Mouse (Mus musculus) MN1 (cell line): ENCODE results near the gene Gpr25.

Experiments used
- DNase-seq: peaks from one replicate; pipeline ENCODE4 v3.0.0-alpha.2; 2016; ENCODE audit warnings: low spot score

Gene Gpr25

DNA sequence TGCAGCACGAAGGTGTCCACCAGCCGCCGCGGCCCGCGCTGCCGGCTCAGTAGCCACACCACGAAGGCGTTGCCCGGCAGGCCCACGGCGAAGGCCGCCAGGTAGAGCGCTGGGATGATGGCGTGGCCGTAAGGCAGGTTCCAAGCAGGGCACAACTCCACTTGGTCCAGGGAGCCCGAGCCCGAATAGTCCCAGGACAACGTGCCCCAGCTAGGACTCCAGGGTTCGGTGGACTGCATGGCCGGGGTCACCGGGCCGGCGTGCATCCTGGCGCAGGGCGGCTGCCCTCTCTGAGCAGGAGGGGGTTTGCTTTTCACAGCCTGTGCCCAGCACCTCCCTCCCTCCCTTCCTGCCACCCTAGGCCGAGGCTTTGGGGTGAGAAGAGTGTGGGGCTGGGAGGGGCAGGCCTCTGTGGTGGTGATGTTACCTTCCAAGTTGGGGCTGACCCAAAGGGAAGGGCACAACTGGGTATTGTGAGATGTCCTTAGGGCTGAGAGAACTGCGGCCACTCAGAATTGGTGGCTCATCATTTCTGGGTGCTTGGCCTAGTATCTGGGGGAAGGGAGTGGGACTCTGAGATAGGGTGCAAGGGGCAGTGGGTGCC lies at the start of gene Gpr25:
TSS of gene Gpr25 (minus strand) at position 239 of the 604 bp plus-strand sequence.
- DNase-seq: no peak

DNA sequence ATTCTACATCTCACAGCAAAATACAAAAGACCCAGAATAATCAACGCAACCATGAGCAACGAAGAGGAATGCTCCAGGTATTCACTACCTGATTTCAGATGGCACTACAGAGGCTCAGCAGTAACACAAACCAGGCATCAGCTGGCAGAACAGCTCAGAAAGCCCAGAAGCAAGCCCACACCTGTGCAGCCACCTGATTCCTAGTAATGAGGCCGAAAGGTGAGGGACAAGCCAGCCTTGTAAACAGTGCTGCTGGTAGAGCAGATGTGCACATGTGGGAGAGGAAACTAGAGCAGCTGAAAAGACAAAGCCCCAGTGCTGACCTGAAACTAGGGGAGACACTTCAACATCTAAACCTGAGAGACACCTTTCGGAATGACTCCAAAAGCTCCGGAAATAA lies 48.5 kb upstream of the Gpr25 start:
- DNase-seq: no peak

DNA sequence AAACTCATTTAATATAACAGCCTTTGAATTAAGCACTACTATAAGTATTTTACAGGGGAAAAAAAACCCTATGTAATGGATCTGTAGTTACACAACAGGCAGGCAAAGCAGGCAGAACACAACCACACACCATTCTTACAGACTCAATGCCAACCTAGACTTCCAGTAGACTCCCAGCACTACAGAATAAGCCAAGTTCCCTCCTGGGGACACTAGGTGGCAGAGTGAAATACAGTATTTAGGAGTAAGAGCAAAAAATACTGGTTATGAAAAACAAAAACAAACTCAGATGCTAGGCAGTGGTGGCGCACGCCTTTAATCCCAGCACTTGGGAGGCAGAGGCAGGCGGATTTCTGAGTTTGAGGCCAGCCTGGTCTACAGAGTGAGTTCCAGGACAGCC lies 45.8 kb upstream of the Gpr25 start:
- DNase-seq: peak; percentile 41

DNA sequence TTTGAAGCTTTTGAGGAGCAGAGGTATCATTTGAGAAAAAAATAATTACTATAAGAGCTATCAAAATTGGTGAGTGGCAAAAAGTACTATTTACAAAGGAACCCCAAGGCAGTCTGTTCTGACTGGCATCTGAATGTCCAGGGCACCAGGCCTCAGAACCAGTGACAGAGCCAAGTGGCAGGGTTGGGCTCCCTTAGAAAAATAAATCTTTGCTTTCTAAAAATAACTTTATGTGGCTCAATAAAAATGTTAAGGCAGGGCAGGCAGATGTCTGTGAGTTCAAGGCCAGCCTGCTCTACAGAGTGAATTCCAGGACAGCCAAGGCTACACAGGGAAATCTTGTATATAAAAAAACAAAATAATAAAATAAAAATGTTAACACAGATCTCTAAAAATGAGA lies 33.3 kb upstream of the Gpr25 start:
- no peak for DNase-seq

DNA sequence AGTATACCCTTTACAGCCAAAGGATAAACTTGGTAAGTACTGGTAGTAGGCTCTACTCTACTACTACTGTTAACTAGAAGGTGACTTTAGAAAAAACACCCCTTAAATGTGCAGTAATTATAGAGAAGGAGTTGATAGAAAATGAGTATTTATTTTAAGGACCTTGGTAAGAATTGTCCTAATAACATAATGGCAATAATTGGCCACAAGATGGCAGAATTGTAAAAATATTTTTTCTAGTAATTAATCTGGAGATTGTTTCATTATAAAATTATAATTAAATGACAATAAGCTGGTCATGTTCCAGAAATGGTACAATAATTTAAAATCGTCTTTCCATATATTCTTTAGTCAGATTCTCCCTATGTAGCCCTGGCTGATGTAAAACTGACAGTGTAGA lies 29.1 kb upstream of the Gpr25 start:
- peak; percentile 10 for DNase-seq

DNA sequence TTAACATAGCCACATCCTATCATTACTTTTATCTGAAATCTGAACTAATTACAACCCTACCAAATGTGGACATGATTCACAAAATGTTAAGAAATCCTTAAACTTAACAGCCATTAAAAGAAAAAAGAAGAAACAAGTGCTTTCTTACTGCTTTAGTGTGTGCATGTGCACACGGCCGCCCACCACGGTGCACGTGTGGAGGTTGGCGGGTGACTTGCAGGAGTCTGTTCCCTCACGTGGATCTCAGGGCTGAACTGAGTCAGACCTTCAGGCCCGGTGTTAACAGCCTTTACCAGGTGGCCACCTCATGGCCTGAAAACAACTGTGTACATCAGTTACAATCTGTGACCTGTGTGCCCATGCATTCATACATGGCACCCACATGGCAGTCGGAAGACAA lies 16.7 kb upstream of the Gpr25 start:
- DNase-seq: no peak

DNA sequence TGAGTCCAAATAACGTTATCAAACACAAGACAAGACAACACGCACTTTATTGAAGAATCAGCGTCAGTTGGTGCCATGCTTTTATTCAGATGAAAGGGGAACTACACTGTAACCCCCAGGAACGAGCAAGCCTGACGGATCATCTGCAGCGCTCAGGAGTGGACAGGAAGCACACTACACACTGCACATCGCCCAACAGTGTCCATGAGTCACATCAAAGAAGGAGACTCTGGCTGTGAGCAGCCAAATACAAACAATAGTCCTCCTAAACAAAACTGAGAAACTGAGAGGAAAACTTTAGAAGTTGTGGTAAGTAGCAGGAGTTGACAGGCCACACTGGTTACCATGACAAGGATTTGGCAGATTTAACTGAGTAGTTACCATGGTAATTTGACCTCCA lies 7.6 kb upstream of the Gpr25 start:
- DNase-seq: no peak

DNA sequence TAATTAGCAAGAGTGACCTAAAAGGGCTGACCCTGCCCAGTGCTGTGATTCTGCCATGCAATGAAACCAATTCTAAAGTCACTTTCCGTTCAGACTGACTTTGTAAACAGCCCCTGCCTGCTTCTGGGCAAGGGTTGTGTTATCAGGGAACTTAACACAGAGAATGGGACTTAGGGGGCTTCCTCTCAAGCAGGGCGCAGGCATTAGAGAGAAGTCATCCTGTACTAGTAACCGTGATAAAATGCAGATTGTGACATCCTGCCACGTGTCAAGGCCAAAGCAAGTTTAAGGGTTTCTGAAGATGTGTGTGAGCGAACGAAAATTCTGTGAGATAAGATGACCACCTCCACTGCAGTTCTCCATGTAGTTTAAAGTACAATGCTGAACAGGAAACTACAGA lies 5.5 kb upstream of the Gpr25 start:
- no peak for DNase-seq

DNA sequence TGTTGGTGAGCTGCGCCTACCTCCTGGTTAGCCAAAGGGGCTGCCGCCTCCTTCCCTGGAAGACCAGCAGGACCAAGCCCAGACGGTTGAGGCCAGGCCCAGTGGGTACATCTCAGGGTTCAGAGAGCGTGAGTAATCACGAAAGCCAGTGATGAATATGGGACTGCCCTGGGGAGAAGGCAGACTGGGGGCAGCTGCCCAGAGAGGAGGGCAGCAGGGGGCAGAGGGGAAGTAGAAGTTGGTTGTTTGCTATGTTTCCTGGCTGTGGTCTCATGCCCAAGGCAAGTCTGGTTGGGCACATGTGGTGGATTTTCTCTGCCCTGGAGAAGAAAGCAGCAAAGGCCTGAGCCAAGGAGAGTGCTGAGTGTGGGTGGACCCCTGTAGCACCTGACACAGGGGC lies 2.7 kb upstream of the Gpr25 start:
- DNase-seq: no peak

DNA sequence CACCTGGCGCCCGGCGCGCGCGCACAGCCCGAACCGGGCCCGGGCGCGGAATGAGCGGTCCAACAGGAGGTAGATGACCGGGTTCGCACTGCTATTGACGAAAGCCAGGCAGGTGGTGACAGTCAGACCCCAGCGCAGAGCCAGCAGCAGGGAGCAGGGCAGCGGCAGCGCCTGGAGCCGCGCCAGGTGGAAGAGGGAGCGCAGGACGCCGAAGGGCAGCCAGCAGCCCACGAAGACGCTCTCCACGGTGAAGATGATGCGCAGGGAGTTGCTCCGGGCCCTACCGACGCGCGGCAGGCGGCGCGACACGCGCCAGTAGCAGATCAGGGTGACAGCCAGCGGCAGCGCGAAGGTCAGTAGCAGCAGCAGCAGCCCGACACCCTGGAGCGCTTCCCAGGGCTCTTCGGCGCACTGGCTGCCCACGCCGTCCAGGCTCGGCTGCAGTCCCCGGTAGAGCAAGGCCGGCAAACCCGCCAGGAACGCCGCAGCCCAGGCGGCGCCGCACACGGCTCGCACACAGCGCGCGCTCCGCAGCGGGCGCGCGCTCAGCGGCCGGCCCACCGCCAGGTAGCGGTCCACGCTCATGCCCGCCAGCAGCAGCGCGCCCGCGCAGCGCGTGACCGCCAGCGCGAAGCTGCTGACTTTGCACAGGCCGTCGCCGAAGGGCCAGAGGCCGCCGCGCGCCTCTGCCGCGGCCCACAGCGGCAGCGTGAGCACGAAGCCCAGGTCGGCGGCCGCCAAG lies 609 bp downstream of the Gpr25 start:
- no peak for DNase-seq

DNA sequence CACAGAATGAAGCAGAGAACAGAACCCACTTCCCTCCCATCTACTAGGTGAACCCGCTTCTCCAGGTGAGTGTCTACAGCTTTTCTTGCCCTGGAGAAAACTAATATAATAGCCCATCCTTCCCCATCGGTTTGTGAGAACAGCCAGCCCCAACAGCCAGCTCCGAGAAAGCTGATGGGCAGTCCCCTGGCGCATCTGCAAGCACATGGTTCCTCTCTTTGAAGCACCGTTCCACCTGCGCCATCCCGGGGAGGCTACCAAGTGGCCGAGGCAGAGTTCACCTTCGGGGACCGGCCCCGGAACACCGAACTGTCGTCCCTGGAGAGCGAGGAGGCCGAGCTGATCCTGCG lies 1.2 kb downstream of the Gpr25 start:
- DNase-seq: no peak

DNA sequence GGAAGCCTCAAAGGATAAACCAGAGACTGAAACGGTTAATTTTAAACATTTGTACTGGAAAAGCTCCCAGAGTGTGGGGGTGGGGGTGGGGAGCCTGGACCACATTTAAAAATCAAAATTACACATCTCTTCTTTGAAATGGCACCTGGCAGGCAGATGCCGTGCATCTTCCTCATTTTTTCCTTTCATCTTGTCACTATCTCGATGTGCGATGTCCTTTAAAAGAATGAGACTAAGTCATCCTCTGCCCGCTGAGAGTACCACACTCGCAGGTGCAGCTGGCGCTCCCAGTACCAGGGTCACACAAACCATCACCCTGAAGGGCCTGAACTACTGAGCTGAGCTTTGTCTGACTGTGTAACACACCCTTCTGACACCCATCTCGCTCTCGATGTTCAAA lies 2.2 kb downstream of the Gpr25 start:
- no peak for DNase-seq

DNA sequence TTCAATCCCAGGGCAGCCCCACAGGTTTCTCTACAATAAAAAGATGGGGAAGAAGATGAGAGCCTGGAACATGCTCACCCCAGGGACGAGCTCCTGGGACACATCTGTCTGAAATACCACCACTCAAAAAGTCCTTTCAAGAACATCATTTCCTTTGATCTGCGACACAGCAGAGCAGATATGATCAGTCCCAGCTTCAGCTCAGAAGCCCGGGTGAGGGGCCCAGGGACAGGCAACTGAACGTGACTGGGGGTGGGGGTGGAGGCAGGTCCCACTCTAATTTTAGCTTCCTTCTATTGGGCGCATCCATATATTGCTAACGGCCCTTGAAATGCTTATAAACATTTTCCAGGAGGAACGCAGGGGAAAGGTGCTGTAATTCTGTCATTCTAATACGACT lies 5.0 kb downstream of the Gpr25 start:
- no peak for DNase-seq

DNA sequence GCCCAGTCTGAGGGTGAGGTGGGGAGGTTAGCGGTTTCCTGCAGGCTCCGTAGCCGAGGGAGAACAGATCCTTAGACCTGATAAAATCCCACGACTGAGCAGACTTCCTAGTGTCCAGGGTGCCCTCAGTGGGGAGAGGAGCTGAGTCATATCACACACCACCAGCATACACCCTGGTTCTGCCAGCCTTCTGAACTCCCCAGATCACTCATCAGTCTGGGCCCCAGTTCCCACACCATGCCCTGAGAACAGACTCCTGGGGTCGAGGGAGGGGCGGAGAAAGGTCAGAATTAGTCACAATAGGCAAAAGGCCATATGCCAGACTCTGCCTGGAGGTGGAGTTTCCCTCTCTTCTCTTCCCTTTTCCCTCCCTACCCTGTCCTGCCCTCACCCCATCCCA lies 5.5 kb downstream of the Gpr25 start:
- no peak for DNase-seq

DNA sequence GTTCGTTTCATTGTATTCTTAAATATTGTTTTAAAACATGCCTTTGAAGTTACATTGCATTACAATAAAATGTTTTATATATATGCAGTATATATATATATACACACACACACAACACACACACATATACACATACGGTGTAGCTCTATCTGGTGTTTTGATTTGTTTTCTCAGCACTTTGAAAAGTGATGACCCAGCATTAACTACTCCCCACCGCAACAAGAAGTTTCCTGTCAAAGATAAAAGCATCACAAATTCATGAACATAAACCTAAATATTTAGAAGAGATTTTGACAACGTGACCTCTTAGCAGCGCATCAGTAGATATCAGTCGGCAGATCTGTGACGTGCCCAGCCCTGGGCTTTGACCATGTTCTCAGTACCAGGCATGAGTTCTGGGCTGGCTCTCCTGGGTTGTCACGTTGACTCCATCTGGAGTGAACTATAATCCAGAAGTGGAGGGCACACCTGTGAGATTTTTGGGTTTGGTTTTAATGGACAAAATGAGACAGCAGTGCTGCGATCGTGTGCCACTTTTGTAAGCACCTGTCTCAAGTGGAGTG lies 6.1 kb downstream of the Gpr25 start:
- DNase-seq: no peak

DNA sequence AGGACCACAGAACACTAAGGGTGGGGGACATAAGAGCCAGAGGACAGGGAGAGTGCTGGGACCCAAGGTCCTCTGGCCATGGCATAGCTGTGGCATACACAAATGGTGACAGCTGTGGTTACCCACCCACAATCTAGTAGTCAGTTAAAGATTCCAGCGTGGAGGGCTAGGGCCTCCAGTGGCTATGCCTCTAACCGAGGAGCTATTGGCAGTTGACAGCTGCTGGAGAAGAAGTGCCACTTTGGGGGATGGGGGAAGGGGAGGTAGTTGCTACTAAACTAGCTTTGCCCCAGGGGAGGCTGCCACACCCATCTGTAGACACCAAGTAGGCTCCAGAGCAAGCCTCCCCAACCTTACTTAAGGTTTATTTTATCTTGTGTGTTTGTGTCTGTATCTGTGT lies 7.2 kb downstream of the Gpr25 start:
- DNase-seq: no peak

DNA sequence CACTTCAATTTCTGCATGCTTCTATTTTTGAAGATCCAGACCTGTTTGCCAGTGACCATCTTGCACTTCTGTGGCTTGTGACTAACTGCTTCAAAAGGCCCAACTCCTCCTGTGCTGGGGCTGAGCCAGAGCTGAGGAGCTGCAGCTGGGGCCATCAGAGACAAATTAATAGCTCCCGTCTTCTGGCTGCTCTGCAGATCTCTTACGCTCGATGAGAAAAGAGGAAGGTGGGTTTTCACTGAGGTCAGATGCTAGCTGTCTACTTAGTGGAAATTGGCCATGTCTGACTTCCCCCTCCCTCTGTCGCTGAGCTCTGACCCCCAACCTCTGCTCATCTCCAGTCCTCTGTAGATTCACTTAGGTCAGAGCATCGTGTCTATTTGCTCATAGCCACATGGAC lies 11.0 kb downstream of the Gpr25 start:
- DNase-seq: no peak

DNA sequence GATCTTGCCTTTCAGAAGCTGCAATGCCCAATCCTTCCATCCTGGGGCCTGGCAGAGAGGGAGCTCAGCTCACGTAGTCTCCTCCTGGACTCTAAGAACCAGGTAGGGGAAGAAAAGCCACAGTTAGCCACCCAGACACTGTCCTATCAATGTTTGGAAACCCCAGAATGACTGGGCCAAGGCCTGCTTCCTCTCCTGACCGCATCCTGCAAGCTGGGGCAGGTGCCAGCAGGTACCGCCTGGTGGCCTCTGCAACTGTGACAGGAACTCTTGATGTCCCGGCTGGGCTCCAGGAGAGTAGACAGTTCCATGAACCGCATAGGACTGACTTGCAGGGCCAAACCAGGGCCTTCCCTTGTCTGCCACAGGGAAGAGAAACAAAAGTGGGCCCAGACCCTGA lies 13.3 kb downstream of the Gpr25 start:
- DNase-seq: no peak

DNA sequence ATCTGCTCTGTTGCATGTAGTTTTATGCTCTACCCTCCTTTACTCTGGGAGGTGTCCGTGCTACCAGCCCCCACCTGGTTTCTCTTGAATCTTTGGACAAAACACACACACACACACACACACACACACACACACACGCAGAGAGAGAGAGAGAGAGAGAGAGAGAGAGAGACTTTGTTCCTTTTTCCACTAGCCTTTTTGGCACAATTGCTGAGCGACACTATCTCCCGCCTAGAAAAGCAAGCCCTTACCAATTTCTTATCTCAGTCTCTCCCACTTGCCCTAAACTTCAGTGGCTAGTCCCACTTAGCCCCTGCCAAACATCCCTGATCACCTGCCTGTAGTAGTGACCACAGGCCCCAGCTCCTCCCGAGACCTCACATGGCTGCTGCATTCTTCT lies 16.2 kb downstream of the Gpr25 start:
- DNase-seq: no peak

DNA sequence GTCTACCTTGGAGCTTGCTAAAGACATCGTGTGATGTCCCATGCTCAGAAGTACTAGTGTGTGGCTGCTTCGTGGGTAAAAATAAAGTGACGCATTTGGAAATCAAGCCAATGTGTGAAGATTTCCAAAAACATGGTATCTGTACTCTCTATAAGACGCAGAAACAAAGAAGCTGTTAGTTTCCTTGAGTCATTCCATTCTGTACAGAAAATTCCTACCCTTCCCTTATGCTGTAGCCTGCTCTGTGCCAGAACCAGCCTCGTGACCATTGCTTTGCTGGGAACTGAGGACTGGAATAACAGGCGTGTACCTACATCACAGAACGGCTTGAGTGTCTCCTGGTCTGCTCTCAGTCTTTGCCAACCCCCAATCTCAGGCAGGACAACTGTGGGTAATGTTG lies 18.9 kb downstream of the Gpr25 start:
- DNase-seq: no peak

DNA sequence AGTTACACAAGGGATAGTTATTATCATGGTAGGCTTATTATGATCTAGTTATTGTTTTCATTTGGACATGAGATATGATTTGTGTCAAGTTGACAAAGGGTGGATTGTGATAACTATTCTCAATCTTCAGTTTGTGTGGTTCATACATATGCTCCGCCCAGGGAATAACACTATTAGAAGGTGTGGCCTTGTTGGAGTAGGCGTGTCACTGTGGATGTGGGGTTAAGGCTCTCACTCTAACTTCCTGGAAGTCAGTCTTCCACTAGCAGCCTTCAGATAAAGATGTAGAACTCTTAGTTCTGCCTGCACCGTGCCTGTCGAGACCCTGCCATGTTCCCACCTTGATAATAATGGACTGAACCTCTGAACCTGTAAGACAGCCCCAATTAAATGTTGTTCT lies 22.2 kb downstream of the Gpr25 start:
- no peak for DNase-seq

DNA sequence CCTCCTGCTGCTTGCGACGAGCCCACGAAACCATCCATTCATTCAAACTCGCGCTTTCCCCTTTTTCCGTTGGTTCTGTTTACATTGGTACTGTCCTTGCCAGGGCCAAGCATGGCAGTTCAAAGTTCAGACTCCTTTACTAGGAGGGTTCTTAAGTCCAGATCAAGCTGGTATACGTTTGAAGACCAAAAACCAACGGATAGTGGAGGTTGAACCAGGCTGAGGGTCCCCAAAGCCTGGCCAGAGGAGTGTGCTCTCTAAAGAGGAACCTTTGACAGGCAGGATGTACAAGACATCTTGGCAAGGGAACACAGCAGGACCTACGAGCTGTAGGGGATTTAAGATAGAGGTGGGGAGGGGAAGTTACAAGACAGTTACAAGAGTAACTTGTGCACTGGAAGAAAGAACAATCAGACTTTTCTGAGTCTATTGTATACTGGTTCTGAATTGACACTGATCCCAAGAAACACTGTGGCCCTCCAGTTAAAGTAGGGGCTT lies 26.0 kb downstream of the Gpr25 start:
- no peak for DNase-seq

DNA sequence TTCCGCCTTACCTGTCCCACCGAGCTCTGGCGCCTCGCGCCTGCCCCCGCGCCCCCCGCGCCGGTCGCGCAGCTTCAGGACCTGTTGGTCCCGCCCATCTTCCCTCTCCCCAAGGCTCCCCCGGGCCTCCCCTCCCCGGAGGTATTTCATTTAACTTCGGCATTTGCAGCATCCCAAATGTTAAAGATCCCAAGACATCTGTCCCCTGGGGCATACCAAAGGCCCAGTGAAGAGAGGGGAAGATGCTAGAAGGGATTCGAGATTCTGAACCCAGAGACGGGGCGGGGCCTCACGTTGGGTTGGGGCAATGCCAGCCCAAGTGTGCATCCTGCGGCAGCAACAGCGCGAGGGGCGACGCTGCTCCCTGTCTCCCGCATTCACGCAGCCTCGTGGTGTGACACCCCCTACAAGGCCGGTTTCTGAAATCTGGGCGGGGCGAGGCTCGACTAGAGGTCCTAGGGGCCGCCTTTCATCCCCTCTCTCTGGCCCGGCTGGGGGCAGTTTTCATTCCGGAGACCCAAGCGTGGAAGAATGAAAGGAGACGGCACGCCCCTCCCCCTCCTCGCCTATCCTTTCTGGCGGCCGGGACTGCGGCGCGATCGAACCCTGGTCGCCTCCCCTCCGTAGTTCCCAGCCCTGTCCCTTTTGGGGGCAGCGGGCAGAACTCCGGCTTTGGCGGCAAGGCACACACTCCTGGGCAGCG lies 26.6 kb downstream of the Gpr25 start, which contains the start of gene Inava:
TSS of gene Inava (minus strand) at position 373 of the 703 bp plus-strand sequence.
- DNase-seq: no peak
